Mouse (Mus musculus): Measurements from ENCODE around the gene Gm6169. TPM values are rescaled to one million over a fixed set of nuclear protein-coding genes. Genes with fewer than 3 reads are reported as not detected.
"Not testable (repeated sequence)": the region's sequence is repeated elsewhere in the genome, so short reads cannot be mapped to it uniquely, and the experiment has no call there.

The Gm6169 gene
- 6.3 TPM for polyA plus RNA-seq (2012; fragmentation: generic; extraction: Trizol)

DNA sequence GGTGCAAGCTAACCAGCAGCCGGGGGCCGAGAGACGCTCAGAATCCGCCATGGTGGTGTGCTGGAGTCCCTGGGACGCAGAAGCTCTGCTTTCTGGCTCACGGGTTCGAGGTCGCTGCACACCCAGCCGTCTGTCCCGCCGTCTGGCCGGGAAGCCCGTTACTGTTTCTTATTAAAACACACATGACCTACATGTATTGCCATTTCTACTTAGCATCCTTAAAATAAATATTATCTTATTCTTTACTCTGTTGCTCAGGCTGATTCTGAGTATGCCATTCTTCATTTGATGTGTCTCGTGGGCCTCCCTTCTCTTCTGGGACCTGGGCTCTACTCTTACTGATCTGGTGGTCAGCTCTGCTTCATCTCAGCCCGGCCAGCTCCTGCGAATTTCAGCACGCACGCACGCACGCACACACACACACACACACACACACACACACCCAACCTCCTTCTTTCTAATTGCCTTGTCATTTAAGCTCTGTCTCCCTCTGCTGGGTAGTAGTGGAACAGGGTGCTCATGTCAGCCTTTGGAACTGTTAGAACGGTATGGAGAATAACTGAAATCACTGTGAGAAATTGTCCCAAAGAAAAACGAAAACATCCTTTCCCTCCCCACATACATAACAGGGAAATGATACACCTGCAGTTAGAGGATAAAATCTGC lies at the start of gene Gm6169:
Gene Gm6169 (minus strand): TSS at position 51 of the 666 bp plus-strand sequence.
- no peaks in the 10 kb centered on the region for H3K36me3 ChIP-seq (ENCODE audit: control insufficient read depth, insufficient read depth)
- H3K79me2 ChIP-seq (ENCODE audit: control insufficient read depth, insufficient read depth) = no peaks in the 10 kb centered on the region
- no peak within 1 kb of the TSS for H3K4me2 ChIP-seq (ENCODE audit: low read depth)
- H3K4me3 ChIP-seq = no peak within 1 kb of the TSS
- no peak within 1 kb of the TSS for H3ac ChIP-seq (ENCODE audit: control insufficient read depth, insufficient read length)
- TF ChIP-seq MYOG (IDR thresholded peaks at IDR 0.05; ENCODE audit: control insufficient read depth in 1 of 3, insufficient read depth in 1 of 3, insufficient read length in 2 of 3, low read depth in 2 of 3) (no peak), CEBPB (IDR thresholded peaks at IDR 0.05; ENCODE audit: insufficient read depth, poor library complexity, severe bottlenecking) (no peak), MYOD1 (IDR thresholded peaks at IDR 0.05; ENCODE audit: control insufficient read depth in 1 of 3, insufficient read length in 2 of 3, low read depth in 2 of 3) (no peak), REST (IDR thresholded peaks at IDR 0.05; ENCODE audit: insufficient read depth, insufficient read length) (no peak), TCF12 (IDR thresholded peaks at IDR 0.05; ENCODE audit: insufficient read depth, poor library complexity, severe bottlenecking) (no peak), POLR2AphosphoS2 (IDR thresholded peaks at IDR 0.05; ENCODE audit: insufficient read length, low read depth) (no peak), SRF (IDR thresholded peaks at IDR 0.05; ENCODE audit: control insufficient read depth, insufficient read length, low read depth) (no peak), TCF3 (IDR thresholded peaks at IDR 0.05; ENCODE audit: insufficient read length, low read depth) (no peak), POLR2A (IDR thresholded peaks at IDR 0.05; ENCODE audit: insufficient read length, low read depth) (no peak), MAX (IDR thresholded peaks at IDR 0.05; ENCODE audit: low read depth) (no peak), E2F4 (IDR thresholded peaks at IDR 0.05; ENCODE audit: insufficient read depth) (no peak), USF1 (IDR thresholded peaks at IDR 0.05; ENCODE audit: low read depth) (no peak)
- H3K27me3 ChIP-seq (ENCODE audit: control insufficient read depth, insufficient read depth, insufficient read length) = peaks cover 14% of the 10 kb centered on the region

DNA sequence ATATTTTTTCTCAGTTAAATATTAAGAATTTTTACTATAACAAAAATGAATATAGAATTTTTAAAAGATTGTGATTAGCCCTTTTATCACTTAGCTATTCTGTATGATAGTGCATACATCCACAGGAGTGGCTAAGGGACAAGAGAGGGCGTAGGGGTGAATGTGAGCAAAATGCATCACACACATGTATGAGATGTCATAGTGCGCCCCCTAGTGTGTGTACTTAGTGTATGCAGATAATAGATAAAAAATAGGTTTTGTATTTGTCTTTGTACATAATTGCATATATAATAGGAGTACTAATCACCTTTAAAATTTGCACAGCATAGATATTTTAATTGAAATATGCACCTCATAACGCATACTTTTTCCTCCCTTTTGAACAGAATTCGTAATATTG lies 46.8 kb upstream of the Gm6169 start:
- H3K79me2 ChIP-seq (ENCODE audit: control insufficient read depth, insufficient read depth) = no peaks in the 10 kb centered on the region
- H3K27me3 ChIP-seq (ENCODE audit: control insufficient read depth, insufficient read depth, insufficient read length) = no peaks in the 10 kb centered on the region
- H3K36me3 ChIP-seq (ENCODE audit: control insufficient read depth, insufficient read depth) = peaks cover 53% of the 10 kb centered on the region
- TF ChIP-seq E2F4 (IDR thresholded peaks at IDR 0.05; ENCODE audit: insufficient read depth) = no peak
- TF ChIP-seq MYOG (IDR thresholded peaks at IDR 0.05; ENCODE audit: control insufficient read depth in 1 of 3, insufficient read depth in 1 of 3, insufficient read length in 2 of 3, low read depth in 2 of 3) = no peak
- TF ChIP-seq POLR2AphosphoS2 (IDR thresholded peaks at IDR 0.05; ENCODE audit: insufficient read length, low read depth) = no peak
- TF ChIP-seq MYOD1 (IDR thresholded peaks at IDR 0.05; ENCODE audit: control insufficient read depth in 1 of 3, insufficient read length in 2 of 3, low read depth in 2 of 3) = no peak
- TF ChIP-seq TCF12 (IDR thresholded peaks at IDR 0.05; ENCODE audit: insufficient read depth, poor library complexity, severe bottlenecking) = no peak
- TF ChIP-seq MAX (IDR thresholded peaks at IDR 0.05; ENCODE audit: low read depth) = no peak
- TF ChIP-seq TCF3 (IDR thresholded peaks at IDR 0.05; ENCODE audit: insufficient read length, low read depth) = no peak
- TF ChIP-seq SRF (IDR thresholded peaks at IDR 0.05; ENCODE audit: control insufficient read depth, insufficient read length, low read depth) = no peak
- no peak for TF ChIP-seq CEBPB (IDR thresholded peaks at IDR 0.05; ENCODE audit: insufficient read depth, poor library complexity, severe bottlenecking)
- TF ChIP-seq USF1 (IDR thresholded peaks at IDR 0.05; ENCODE audit: low read depth) = no peak
- no peak for TF ChIP-seq POLR2A (IDR thresholded peaks at IDR 0.05; ENCODE audit: insufficient read length, low read depth)
- no peak for TF ChIP-seq REST (IDR thresholded peaks at IDR 0.05; ENCODE audit: insufficient read depth, insufficient read length)
- H3K4me2 ChIP-seq (ENCODE audit: low read depth) = no peak overlapping the region
- no peak overlapping the region for H3ac ChIP-seq (ENCODE audit: control insufficient read depth, insufficient read length)
- H3K4me3 ChIP-seq = no peak overlapping the region

DNA sequence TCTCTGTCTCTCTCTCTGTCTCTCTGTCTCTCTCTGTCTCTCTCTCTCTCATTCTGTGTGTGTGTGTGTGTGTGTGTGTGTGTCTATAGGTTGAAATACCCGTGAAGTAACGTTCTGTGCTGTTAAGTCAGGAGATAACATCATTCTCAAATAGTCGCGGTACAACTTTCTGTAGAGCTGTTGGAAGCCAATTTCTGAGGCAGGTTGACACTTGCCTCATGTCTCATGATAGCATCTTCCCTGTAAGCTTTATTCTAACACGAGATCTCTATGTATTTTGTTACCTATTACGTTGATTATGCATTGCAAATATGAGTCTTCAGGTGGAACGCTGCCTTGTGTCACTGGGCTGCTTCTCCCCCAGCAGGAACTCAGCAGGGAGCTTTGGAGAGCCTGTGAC lies 43.3 kb upstream of the Gm6169 start:
- Histone ChIP-seq H3ac (ENCODE audit: control insufficient read depth, insufficient read length) (no peak overlapping the region), H3K79me2 (ENCODE audit: control insufficient read depth, insufficient read depth) (peaks cover 11% of the 10 kb centered on the region), H3K36me3 (ENCODE audit: control insufficient read depth, insufficient read depth) (peaks cover 29% of the 10 kb centered on the region), H3K27me3 (ENCODE audit: control insufficient read depth, insufficient read depth, insufficient read length) (no peaks in the 10 kb centered on the region), H3K4me3 (no peak overlapping the region), H3K4me2 (ENCODE audit: low read depth) (no peak overlapping the region)
- TF ChIP-seq MAX (IDR thresholded peaks at IDR 0.05; ENCODE audit: low read depth) (no peak), POLR2A (IDR thresholded peaks at IDR 0.05; ENCODE audit: insufficient read length, low read depth) (no peak), SRF (IDR thresholded peaks at IDR 0.05; ENCODE audit: control insufficient read depth, insufficient read length, low read depth) (no peak), TCF3 (IDR thresholded peaks at IDR 0.05; ENCODE audit: insufficient read length, low read depth) (no peak), MYOG (IDR thresholded peaks at IDR 0.05; ENCODE audit: control insufficient read depth in 1 of 3, insufficient read depth in 1 of 3, insufficient read length in 2 of 3, low read depth in 2 of 3) (no peak), POLR2AphosphoS2 (IDR thresholded peaks at IDR 0.05; ENCODE audit: insufficient read length, low read depth) (no peak), REST (IDR thresholded peaks at IDR 0.05; ENCODE audit: insufficient read depth, insufficient read length) (no peak), CEBPB (IDR thresholded peaks at IDR 0.05; ENCODE audit: insufficient read depth, poor library complexity, severe bottlenecking) (no peak), MYOD1 (IDR thresholded peaks at IDR 0.05; ENCODE audit: control insufficient read depth in 1 of 3, insufficient read length in 2 of 3, low read depth in 2 of 3) (no peak), E2F4 (IDR thresholded peaks at IDR 0.05; ENCODE audit: insufficient read depth) (no peak), USF1 (IDR thresholded peaks at IDR 0.05; ENCODE audit: low read depth) (no peak), TCF12 (IDR thresholded peaks at IDR 0.05; ENCODE audit: insufficient read depth, poor library complexity, severe bottlenecking) (no peak)

DNA sequence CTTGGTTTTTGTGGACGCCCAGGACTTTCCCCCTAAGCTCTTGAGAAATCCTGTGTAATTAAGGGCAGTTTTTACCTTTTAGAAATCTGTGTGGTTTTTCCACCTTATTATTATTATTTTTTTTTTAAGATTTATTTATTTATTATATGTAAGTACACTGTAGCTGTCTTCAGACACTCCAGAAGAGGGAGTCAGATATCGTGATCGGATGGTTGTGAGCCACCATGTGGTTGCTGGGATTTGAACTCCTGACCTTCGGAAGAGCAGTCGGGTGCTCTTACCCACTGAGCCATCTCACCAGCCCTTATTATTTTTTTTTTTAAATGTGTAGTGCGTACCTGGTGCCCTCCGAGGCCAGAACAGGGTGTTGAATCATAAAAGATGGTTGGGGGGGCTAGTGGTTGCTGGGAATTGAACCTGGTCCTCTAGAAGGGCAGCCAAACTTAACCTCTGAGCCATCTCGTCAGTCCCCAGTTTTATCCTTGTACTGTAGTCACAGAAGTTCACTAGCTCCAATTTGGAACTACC lies 39.4 kb upstream of the Gm6169 start:
- peak overlapping the region; percentile 77 for H3K4me2 ChIP-seq (ENCODE audit: low read depth)
- H3K79me2 ChIP-seq (ENCODE audit: control insufficient read depth, insufficient read depth) = peaks cover 20% of the 10 kb centered on the region
- peak overlapping the region; percentile 92 for H3K4me3 ChIP-seq
- peaks cover 22% of the 10 kb centered on the region for H3K36me3 ChIP-seq (ENCODE audit: control insufficient read depth, insufficient read depth)
- not testable (repeated sequence) for H3K27me3 ChIP-seq (ENCODE audit: control insufficient read depth, insufficient read depth, insufficient read length)
- H3ac ChIP-seq (ENCODE audit: control insufficient read depth, insufficient read length) = peak overlapping the region; percentile 15
